Mouse (Mus musculus) liver, adult 2 months (tissue): ENCODE results near the gene Vps11.

Experiments
- CTCF ChIP-seq: fragments of 200-500 bp; IDR thresholded peaks from 2 replicates; pipeline ENCODE4 v1.5.1; 2011; ENCODE audit warnings: low read depth, low read length, control low read depth
- POLR2A ChIP-seq: fragments of 200-500 bp; IDR thresholded peaks from 2 replicates; pipeline ENCODE4 v1.6.1; 2011; ENCODE audit warnings: low read length, control low read depth; ENCODE audit not compliant: insufficient read depth; ENCODE audit errors: extremely low read depth

- TF ChIP-seq POLR2A (no peak), CTCF (no peak)
Measured at GRCm38 (mm10) chr9:44401081-44401480, 39.6 kb upstream of the Vps11 start.
